8 mouse cellular contexts compared by ENCODE assay signal in genomic region chr16:30502221-30502891, GRCm38 (mm10). TPM values are rescaled to one million over a fixed set of nuclear protein-coding genes. Genes with fewer than 3 reads are reported as not detected.
DNase-seq lines count a peak whose midpoint lies in the region; ATAC-seq and TF ChIP-seq lines count a peak whose summit lies in the region.

No protein-coding gene starts in this region.

- H3K27ac ChIP-seq in bone marrow macrophage, adult 2 months (ENCODE audit: insufficient read depth, low read depth, low read length) = no peak overlapping the region
- no peak overlapping the region for H3K27ac ChIP-seq in hindbrain, embryonic 13.5 days
- H3K27ac ChIP-seq in liver, embryonic 16.5 days (ENCODE audit: low read length) = no peak overlapping the region
- peak overlapping the region; percentile 50 for H3K27ac ChIP-seq in stomach, embryonic 15.5 days

- DNase-seq in embryo, embryonic 10 days (ENCODE audit: low spot score) = peak; percentile 49
- DNase-seq in embryo, embryonic 10.5 days (ENCODE audit: low spot score) = no peak
- DNase-seq in cerebellum, postnatal 25 days = no peak
- DNase-seq in cerebellum, adult 8-10 months = no peak

- peak; percentile 27 for ATAC-seq in hindbrain, embryonic 13.5 days (ENCODE audit: low FRiP score)
- peak; percentile 70 for ATAC-seq in liver, embryonic 16.5 days (ENCODE audit: low read depth)
- peak; percentile 50; the same call in 1 of the 2 replicates for ATAC-seq in stomach, embryonic 15.5 days (ENCODE audit: insufficient read depth, low FRiP score, low read depth)

- TF ChIP-seq POLR2A in bone marrow macrophage, adult 2 months (IDR thresholded peaks at IDR 0.05; ENCODE audit: borderline replicate concordance, low read depth, low read length) = no peak

- H3K4me3 ChIP-seq in bone marrow macrophage, adult 2 months (ENCODE audit: insufficient read depth, low read length) = peak overlapping the region; percentile 49
- no peak overlapping the region for H3K4me3 ChIP-seq in hindbrain, embryonic 13.5 days
- H3K4me3 ChIP-seq in liver, embryonic 16.5 days (ENCODE audit: low read depth, low read length) = peak overlapping the region; percentile 42
- H3K4me3 ChIP-seq in stomach, embryonic 15.5 days (replicated peaks) = peak overlapping the region; percentile 23

- H3K9ac ChIP-seq in hindbrain, embryonic 13.5 days = peak overlapping the region; percentile 29; the same call in 1 of the 2 replicates
- peak overlapping the region; percentile 43 for H3K9ac ChIP-seq in liver, embryonic 16.5 days (ENCODE audit: low read depth, low read length)
- no peak overlapping the region for H3K9ac ChIP-seq in stomach, embryonic 15.5 days

- H3K4me1 ChIP-seq in bone marrow macrophage, adult 2 months (ENCODE audit: control insufficient read depth, insufficient read depth, low read length) = peaks cover 5% of the 10 kb centered on the region
- H3K4me1 ChIP-seq in hindbrain, embryonic 13.5 days (replicated peaks) = peaks cover 13% of the 10 kb centered on the region
- peaks cover 16% of the 10 kb centered on the region for H3K4me1 ChIP-seq in liver, embryonic 16.5 days (ENCODE audit: control insufficient read depth, low read depth, low read length)
- peaks cover 19% of the 10 kb centered on the region for H3K4me1 ChIP-seq in stomach, embryonic 15.5 days

- WGBS in hindbrain, embryonic 13.5 days = 54% methylated on average over 25 of the region's 25 CpGs
- 1% methylated on average over 25 of the region's 25 CpGs for WGBS in liver, embryonic 16.5 days (ENCODE audit: insufficient replicate concordance)
- WGBS in stomach, embryonic 15.5 days = 27% methylated on average over 25 of the region's 25 CpGs

- no peaks in the 10 kb centered on the region for H3K9me3 ChIP-seq in hindbrain, embryonic 13.5 days
- H3K9me3 ChIP-seq in liver, embryonic 16.5 days (replicated peaks; ENCODE audit: control insufficient read depth, low read length) = no peaks in the 10 kb centered on the region
- H3K9me3 ChIP-seq in stomach, embryonic 15.5 days = no peaks in the 10 kb centered on the region

- TF ChIP-seq CTCF in bone marrow macrophage, adult 2 months (IDR thresholded peaks at IDR 0.05; ENCODE audit: low read depth, low read length) = no peak

- H3K4me2 ChIP-seq in hindbrain, embryonic 13.5 days = peak overlapping the region; percentile 34
- peak overlapping the region; percentile 67 for H3K4me2 ChIP-seq in liver, embryonic 16.5 days (ENCODE audit: low read depth, low read length)
- H3K4me2 ChIP-seq in stomach, embryonic 15.5 days = peak overlapping the region; percentile 54

- H3K36me3 ChIP-seq in hindbrain, embryonic 13.5 days = no peaks in the 10 kb centered on the region
- H3K36me3 ChIP-seq in liver, embryonic 16.5 days (ENCODE audit: control insufficient read depth, insufficient read depth) = no peaks in the 10 kb centered on the region
- H3K36me3 ChIP-seq in stomach, embryonic 15.5 days = no peaks in the 10 kb centered on the region

- H3K27me3 ChIP-seq in hindbrain, embryonic 13.5 days = peaks cover 11% of the 10 kb centered on the region; the same call in 1 of the 2 replicates
- no peaks in the 10 kb centered on the region for H3K27me3 ChIP-seq in liver, embryonic 16.5 days (ENCODE audit: control insufficient read depth, insufficient read depth, low read depth, low read length)
- H3K27me3 ChIP-seq in stomach, embryonic 15.5 days (replicated peaks) = no peaks in the 10 kb centered on the region

RNA-seq across cellular contexts. Expression of gene Tmem44, which starts 48.3 kb away (rescaled TPM):
- polyA plus RNA-seq in bone marrow macrophage, adult 2 months (2012; ENCODE audit: insufficient read depth, insufficient read length, missing spikeins) = not detected in 2 replicates
- polyA plus RNA-seq in hindbrain, embryonic 13.5 days (2015; fragmentation: Nextera tagmentation; extraction: Ambion mirVana) = 73.7 and 82.8 TPM in 2 replicates
- polyA plus RNA-seq in liver, embryonic 16.5 days (2015; fragmentation: Nextera tagmentation; extraction: Ambion mirVana) = 0.68 and 0.71 TPM in 2 replicates
- 11.7 and 13.6 TPM in 2 replicates for polyA plus RNA-seq in stomach, embryonic 15.5 days (2015; fragmentation: Nextera tagmentation; extraction: Ambion mirVana)
